Mouse (Mus musculus): Measurements from ENCODE around the gene Dagla.

GRCm38 (mm10) chr19:10219593-10219992 is 85.1 kb downstream of the Dagla start:
- TF ChIP-seq CTCF (IDR thresholded peaks at IDR 0.05; ENCODE audit: extremely low read depth, insufficient read length, insufficient replicate concordance, low read depth, low read length) = no peak
- no peak for TF ChIP-seq POLR2A (IDR thresholded peaks at IDR 0.05; ENCODE audit: low read depth, low read length)

All from small intestine, adult 2 months (tissue).